Mouse (Mus musculus) midbrain, embryonic 16.5 days (tissue): ENCODE data around the gene Dcpp1. TPM values are rescaled to one million over a fixed set of nuclear protein-coding genes. Genes with fewer than 3 reads are reported as not detected.

Experiments
- ATAC-seq: fragments of 200-750 bp; cut with Nextera tagmentation; 2 replicates; pipeline ENCODE4 v1.8.0; 2017; ENCODE audit warnings: moderate TSS enrichment
- H3K27ac ChIP-seq: fragments of 300-500 bp; sonication (generic); 2 replicates; pipeline ENCODE4 v1.5.1; 2014; ENCODE audit warnings: mild to moderate bottlenecking, low read length, mixed read lengths
- H3K27me3 ChIP-seq: fragments of 300-500 bp; sonication (generic); 2 replicates; pipeline ENCODE4 v1.6.1; 2014; ENCODE audit warnings: low read depth, low read length, mixed read lengths; ENCODE audit not compliant: control insufficient read depth, insufficient read depth
- H3K36me3 ChIP-seq: fragments of 300-500 bp; sonication (generic); 2 replicates; pipeline ENCODE4 v1.6.1; 2014; ENCODE audit warnings: mild to moderate bottlenecking, low read length, moderate library complexity, mixed read lengths; ENCODE audit not compliant: control insufficient read depth, insufficient read depth
- H3K4me1 ChIP-seq: fragments of 300-500 bp; sonication (generic); 2 replicates; pipeline ENCODE4 v1.6.1; 2014; ENCODE audit warnings: mild to moderate bottlenecking, low read length, mixed read lengths; ENCODE audit not compliant: control insufficient read depth, insufficient read depth
- H3K4me2 ChIP-seq: fragments of 300-500 bp; sonication (generic); 2 replicates; pipeline ENCODE4 v1.6.1; 2014; ENCODE audit warnings: mild to moderate bottlenecking, low read length, mixed read lengths
- H3K4me3 ChIP-seq: fragments of 300-500 bp; sonication (generic); 2 replicates; pipeline ENCODE4 v1.5.1; 2014; ENCODE audit warnings: low read depth, mild to moderate bottlenecking, low read length, moderate library complexity, mixed read lengths
- H3K9ac ChIP-seq: fragments of 300-500 bp; sonication (generic); 2 replicates; pipeline ENCODE4 v1.6.1; 2014; ENCODE audit warnings: low read depth, low read length, mixed read lengths
- H3K9me3 ChIP-seq: fragments of 300-500 bp; sonication (generic); replicated peaks from 2 replicates; pipeline ENCODE4 v1.6.1; 2014; ENCODE audit warnings: mild to moderate bottlenecking, low read length, mixed read lengths; ENCODE audit not compliant: control insufficient read depth, poor library complexity, severe bottlenecking
- WGBS: fragments of 180-500 bp; shearing (Covaris S2); extraction: QIAGEN DNeasy Blood & Tissue Kit; methylation state at CpG from one replicate; pipeline ENCODE4 v1.1.7; 2014; 5-methylcytosine and 5-hydroxymethylcytosine counted together
- polyA plus RNA-seq: library from polyadenylated mRNA; unstranded; fragments of >200 nt; fragmentation: Nextera tagmentation; extraction: Ambion mirVana; gene quantifications from 2 replicates; pipeline ENCODE4 v1.2.1, GENCODE M21; 2015

Gene Dcpp1
- polyA plus RNA-seq, 1 experiment from 2014 or later = not detected

DNA sequence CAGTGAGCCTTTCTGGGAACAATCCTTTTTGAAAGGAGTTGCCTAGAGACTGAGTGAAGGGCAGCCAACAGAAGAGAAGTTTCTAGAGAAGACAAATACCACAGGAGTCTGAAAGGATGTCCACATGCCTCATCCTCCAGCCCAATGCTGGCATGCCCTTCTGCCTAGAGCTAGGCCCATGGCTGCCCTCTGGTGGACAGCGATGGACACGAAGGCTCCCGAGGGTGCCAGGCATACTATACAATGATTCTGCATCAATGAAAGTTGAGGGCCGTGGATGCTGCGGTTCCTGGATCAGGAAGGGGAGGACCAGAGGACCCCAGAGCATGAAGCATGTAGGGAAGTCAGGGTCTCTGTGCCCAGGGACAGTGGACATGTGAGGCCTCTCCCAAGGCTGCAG, 27.4 kb upstream of the Dcpp1 start:
- H3K27ac ChIP-seq = no peak overlapping the region
- no peaks in the 10 kb centered on the region for H3K9me3 ChIP-seq
- H3K4me2 ChIP-seq = no peak overlapping the region
- no peaks in the 10 kb centered on the region for H3K4me1 ChIP-seq
- H3K4me3 ChIP-seq = no peak overlapping the region
- no peaks in the 10 kb centered on the region for H3K27me3 ChIP-seq
- no peaks in the 10 kb centered on the region for H3K36me3 ChIP-seq
- no peak for ATAC-seq
- H3K9ac ChIP-seq = no peak overlapping the region
- WGBS = 27% methylated on average over 5 of the region's 5 CpGs

DNA sequence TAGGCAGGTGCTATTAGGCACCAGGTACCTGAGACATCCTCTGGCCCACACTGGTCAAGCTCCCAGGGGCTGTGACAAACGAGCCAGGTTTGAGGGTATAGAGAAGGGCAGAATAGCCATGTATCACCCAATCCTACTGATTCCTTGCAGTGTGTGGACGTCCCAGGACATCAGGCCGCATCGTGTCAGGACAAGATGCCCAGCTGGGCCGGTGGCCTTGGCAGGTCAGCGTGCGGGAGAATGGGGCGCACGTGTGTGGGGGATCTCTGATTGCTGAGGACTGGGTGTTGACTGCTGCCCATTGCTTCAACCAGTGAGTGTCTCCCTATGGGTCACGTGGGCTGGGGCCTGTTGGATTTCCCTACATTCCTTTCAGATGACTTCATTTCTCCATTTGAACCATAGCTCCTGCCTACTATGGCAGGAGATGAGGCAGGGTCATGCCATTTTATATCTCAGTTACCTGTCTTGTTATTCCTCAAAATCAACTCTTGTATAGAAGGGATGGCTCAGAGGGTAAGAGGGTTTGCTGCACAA, 26.4 kb upstream of the Dcpp1 start:
- 86% methylated on average over 10 of the region's 10 CpGs for WGBS

DNA sequence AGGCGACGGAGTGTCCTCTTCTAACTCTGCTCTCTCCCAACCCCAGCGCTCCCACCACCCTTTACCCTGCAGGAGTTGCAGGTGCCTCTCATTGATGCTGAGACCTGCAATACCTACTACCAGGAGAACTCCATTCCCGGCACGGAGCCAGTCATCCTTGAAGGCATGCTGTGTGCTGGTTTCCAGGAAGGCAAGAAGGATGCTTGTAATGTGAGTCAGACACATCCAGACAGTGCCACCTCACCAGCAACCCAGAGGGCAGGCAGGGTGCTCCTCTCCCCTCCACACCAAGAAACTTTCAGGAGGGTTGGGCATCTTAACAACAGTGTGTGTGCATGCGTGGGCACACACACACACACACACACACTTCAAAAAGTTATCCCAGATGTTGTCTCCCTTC, 23.5 kb upstream of the Dcpp1 start:
- Histone ChIP-seq H3K4me1 (no peaks in the 10 kb centered on the region), H3K4me2 (no peak overlapping the region), H3K9ac (no peak overlapping the region), H3K27ac (no peak overlapping the region), H3K36me3 (no peaks in the 10 kb centered on the region), H3K9me3 (no peaks in the 10 kb centered on the region), H3K4me3 (no peak overlapping the region), H3K27me3 (no peaks in the 10 kb centered on the region)
- no peak for ATAC-seq
- WGBS = 82% methylated on average over 6 of the region's 6 CpGs

More for the DNA sequence above, 26.4 kb upstream of the Dcpp1 start:
- H3K9ac ChIP-seq = no peak overlapping the region
- no peak overlapping the region for H3K4me3 ChIP-seq
- H3K4me1 ChIP-seq = no peaks in the 10 kb centered on the region
- H3K27ac ChIP-seq = no peak overlapping the region
- no peak overlapping the region for H3K4me2 ChIP-seq
- ATAC-seq = no peak
- H3K27me3 ChIP-seq = no peaks in the 10 kb centered on the region
- H3K9me3 ChIP-seq = no peaks in the 10 kb centered on the region
- H3K36me3 ChIP-seq = no peaks in the 10 kb centered on the region

DNA sequence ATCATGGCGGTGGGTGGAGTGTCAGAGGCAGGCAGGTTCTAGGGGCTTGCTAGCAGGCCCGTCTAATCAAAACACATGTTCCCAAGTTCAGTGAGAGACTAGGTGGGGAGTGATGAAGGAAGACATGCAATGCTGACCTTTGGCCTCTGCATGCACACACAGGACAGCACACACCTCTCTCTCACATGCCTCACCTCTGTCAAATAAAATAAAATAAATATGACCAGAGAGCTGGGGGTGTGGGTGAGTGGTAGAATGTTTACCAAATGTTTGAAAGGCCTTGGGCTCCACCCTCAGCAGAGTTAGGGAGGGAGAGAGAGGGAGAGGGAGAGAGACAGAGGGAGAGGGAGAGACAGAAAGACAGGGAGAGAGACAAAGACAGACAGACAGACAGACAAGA, 22.8 kb upstream of the Dcpp1 start:
- Histone ChIP-seq H3K4me2 (no peak overlapping the region), H3K36me3 (no peaks in the 10 kb centered on the region), H3K4me1 (no peaks in the 10 kb centered on the region), H3K27me3 (no peaks in the 10 kb centered on the region), H3K9me3 (no peaks in the 10 kb centered on the region), H3K4me3 (no peak overlapping the region), H3K9ac (no peak overlapping the region), H3K27ac (no peak overlapping the region)
- no peak for ATAC-seq
- 89% methylated on average over 2 of the region's 2 CpGs for WGBS

- no peak overlapping the region for H3K4me2 ChIP-seq
- no peaks in the 10 kb centered on the region for H3K9me3 ChIP-seq
- H3K27ac ChIP-seq = no peak overlapping the region
- H3K4me1 ChIP-seq = no peaks in the 10 kb centered on the region
- WGBS = 84% methylated on average over 4 of the region's 4 CpGs
- no peak for ATAC-seq
- no peaks in the 10 kb centered on the region for H3K36me3 ChIP-seq
- H3K9ac ChIP-seq = no peak overlapping the region
- H3K27me3 ChIP-seq = no peaks in the 10 kb centered on the region
- H3K4me3 ChIP-seq = no peak overlapping the region
Observed at GRCm38 (mm10) chr17:23862926-23863325, 17.8 kb upstream of the Dcpp1 start.

GRCm38 (mm10) chr17:23867756-23868155, 12.9 kb upstream of the Dcpp1 start, which contains the start of gene Prss21:
Prss21 (plus strand) TSS chr17:23868056.
- Histone ChIP-seq H3K9me3 (no peaks in the 10 kb centered on the region), H3K36me3 (no peaks in the 10 kb centered on the region), H3K4me1 (no peaks in the 10 kb centered on the region), H3K27me3 (no peaks in the 10 kb centered on the region), H3K27ac (no peak within 1 kb of the TSS), H3K4me2 (no peak within 1 kb of the TSS), H3K9ac (no peak within 1 kb of the TSS), H3K4me3 (no peak within 1 kb of the TSS)
- 84% methylated on average over 15 of the region's 15 CpGs for WGBS
- ATAC-seq = no peak

GRCm38 (mm10) chr17:23868513-23868912, 12.2 kb upstream of the Dcpp1 start:
- H3K4me1 ChIP-seq = no peaks in the 10 kb centered on the region
- H3K36me3 ChIP-seq = no peaks in the 10 kb centered on the region
- no peaks in the 10 kb centered on the region for H3K9me3 ChIP-seq
- H3K4me3 ChIP-seq = no peak overlapping the region
- no peak for ATAC-seq
- H3K9ac ChIP-seq = no peak overlapping the region
- H3K27me3 ChIP-seq = no peaks in the 10 kb centered on the region
- H3K4me2 ChIP-seq = no peak overlapping the region
- H3K27ac ChIP-seq = no peak overlapping the region
- 85% methylated on average over 11 of the region's 11 CpGs for WGBS

DNA sequence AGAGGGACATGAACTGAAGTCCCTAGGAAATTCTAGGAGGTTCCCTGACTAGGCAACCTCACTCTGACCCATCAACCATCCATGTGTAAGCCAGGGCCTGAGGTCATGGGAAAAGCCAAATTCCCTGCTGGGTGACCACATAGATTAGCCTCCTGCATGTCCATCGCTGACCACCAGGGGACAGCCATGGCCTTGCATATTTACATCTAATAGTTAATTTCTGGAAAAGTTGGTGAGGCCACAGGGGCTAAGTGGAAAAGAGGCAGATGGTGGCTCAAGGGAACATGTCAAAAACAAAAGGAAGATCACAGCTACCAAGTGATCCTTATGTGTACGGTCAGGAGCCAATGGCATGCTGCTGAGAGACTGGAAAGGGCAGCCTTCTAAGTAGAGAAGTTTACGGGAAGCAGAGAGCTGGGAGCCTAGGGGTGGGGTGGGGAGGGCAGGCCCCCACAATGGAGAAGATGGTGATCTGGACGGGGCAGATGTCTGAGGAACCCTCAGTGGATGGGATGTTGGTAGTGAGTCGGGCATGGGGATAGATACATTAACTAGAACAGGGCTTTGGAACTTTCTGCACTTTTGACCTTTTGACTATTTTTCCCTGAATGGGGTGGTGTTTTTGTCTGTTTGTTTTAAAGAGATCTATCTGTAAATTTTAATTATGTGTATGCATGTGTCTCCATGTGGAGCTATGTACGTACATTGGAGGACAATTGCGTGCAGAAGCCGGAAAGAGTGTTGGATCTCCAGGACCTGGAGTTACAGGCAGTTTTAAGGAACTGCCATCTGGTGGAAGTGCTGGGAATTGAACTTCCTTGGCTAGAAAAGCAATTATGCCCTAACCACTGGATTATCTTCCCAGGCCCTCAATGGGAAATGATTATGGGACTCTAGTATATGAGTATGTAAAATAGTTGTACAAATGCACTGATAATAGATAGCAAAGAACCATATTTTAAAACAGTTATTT, 6.5 kb upstream of the Dcpp1 start:
- no peak for ATAC-seq
- no peak overlapping the region for H3K4me3 ChIP-seq
- no peaks in the 10 kb centered on the region for H3K4me1 ChIP-seq
- no peak overlapping the region for H3K4me2 ChIP-seq
- H3K27me3 ChIP-seq = no peaks in the 10 kb centered on the region
- H3K9me3 ChIP-seq = no peaks in the 10 kb centered on the region
- no peak overlapping the region for H3K27ac ChIP-seq
- H3K36me3 ChIP-seq = no peaks in the 10 kb centered on the region
- 46% methylated on average over 8 of the region's 8 CpGs for WGBS
- no peak overlapping the region for H3K9ac ChIP-seq

- ATAC-seq = peak; percentile 91
- WGBS = 59% methylated on average over 3 of the region's 3 CpGs
- Histone ChIP-seq H3K27ac (0 out of 2 replicates have a peak overlapping the region, but pooled peaks have one; percentile 14), H3K4me3 (no peak overlapping the region), H3K4me2 (no peak overlapping the region), H3K27me3 (no peaks in the 10 kb centered on the region), H3K9ac (no peak overlapping the region), H3K9me3 (no peaks in the 10 kb centered on the region), H3K4me1 (no peaks in the 10 kb centered on the region), H3K36me3 (no peaks in the 10 kb centered on the region)
Observed at GRCm38 (mm10) chr17:23876741-23877140, 3.9 kb upstream of the Dcpp1 start.
